Mouse (Mus musculus) heart, postnatal 4 days (tissue): ENCODE results near the gene Acly. TPM values are rescaled to one million over a fixed set of nuclear protein-coding genes. Genes with fewer than 3 reads are reported as not detected.
"Not testable (repeated sequence)": the region's sequence is repeated elsewhere in the genome, so short reads cannot be mapped to it uniquely, and the experiment has no call there.

Source experiments
- DNase-seq: peaks from one replicate; pipeline ENCODE4 v3.0.0; 2021
- total RNA-seq, 2 experiments: library from RNA; stranded (reverse); gene quantifications; 2 replicates each; pipeline ENCODE4 v1.2.3; 2021

Gene Acly
- total RNA-seq, 2 experiments from 2014 or later = 60.7 to 63.4 TPM

- peak; percentile 91 for DNase-seq
Observed at GRCm38 (mm10) chr11:100544832-100545745, 17.3 kb upstream of the Acly start, which contains the start of gene Ttc25. Ttc25 (plus strand) TSS chr11:100545607.

- no peak for DNase-seq
Observed at GRCm38 (mm10) chr11:100541577-100541976, 13.8 kb upstream of the Acly start.

- no peak for DNase-seq
Observed at GRCm38 (mm10) chr11:100540966-100541365, 13.2 kb upstream of the Acly start.

- no peak for DNase-seq
Observed at GRCm38 (mm10) chr11:100536466-100536865, 8.7 kb upstream of the Acly start.

GRCm38 (mm10) chr11:100535996-100536395, 8.2 kb upstream of the Acly start:
- DNase-seq = no peak

- DNase-seq = not testable (repeated sequence)
Observed at GRCm38 (mm10) chr11:100534821-100535220, 7.0 kb upstream of the Acly start.

- not testable (repeated sequence) for DNase-seq
Observed at GRCm38 (mm10) chr11:100534411-100534810, 6.6 kb upstream of the Acly start.

- no peak for DNase-seq
Observed at GRCm38 (mm10) chr11:100533871-100534270, 6.1 kb upstream of the Acly start.

- no peak for DNase-seq
Observed at GRCm38 (mm10) chr11:100528375-100529165, 770 bp upstream of the Acly start.

- DNase-seq = peak; percentile 71
Observed at GRCm38 (mm10) chr11:100527066-100527457, 738 bp downstream of the Acly start.

GRCm38 (mm10) chr11:100526052-100526816, 1.6 kb downstream of the Acly start:
- DNase-seq = no peak

- no peak for DNase-seq
Observed at GRCm38 (mm10) chr11:100524987-100525630, 2.7 kb downstream of the Acly start.

GRCm38 (mm10) chr11:100524358-100524757, 3.4 kb downstream of the Acly start:
- DNase-seq = no peak

- no peak for DNase-seq
Observed at GRCm38 (mm10) chr11:100520838-100521237, 7.0 kb downstream of the Acly start.

GRCm38 (mm10) chr11:100519188-100519587, 8.6 kb downstream of the Acly start:
- no peak for DNase-seq

- no peak for DNase-seq
Observed at GRCm38 (mm10) chr11:100518188-100518591, 9.6 kb downstream of the Acly start.

GRCm38 (mm10) chr11:100516291-100516690, 11.5 kb downstream of the Acly start:
- no peak for DNase-seq

- no peak for DNase-seq
Observed at GRCm38 (mm10) chr11:100515789-100516188, 12.0 kb downstream of the Acly start.

GRCm38 (mm10) chr11:100515061-100515460, 12.7 kb downstream of the Acly start:
- no peak for DNase-seq

- no peak for DNase-seq
Observed at GRCm38 (mm10) chr11:100513716-100514115, 14.1 kb downstream of the Acly start.

- peak; percentile 46 for DNase-seq
Observed at GRCm38 (mm10) chr11:100512384-100512783, 15.4 kb downstream of the Acly start.

- no peak for DNase-seq
Observed at GRCm38 (mm10) chr11:100510556-100510955, 17.2 kb downstream of the Acly start.
